Mouse (Mus musculus) lung, adult 2 months (tissue): ENCODE measurements around the gene Nlk.

Experiments used
- CTCF ChIP-seq: fragments of 200-500 bp; IDR thresholded peaks from 2 replicates; pipeline ENCODE4 v1.5.1; 2011; ENCODE audit warnings: mild to moderate bottlenecking, low read length, control low read depth; ENCODE audit not compliant: insufficient read depth
- POLR2A ChIP-seq: fragments of 200-500 bp; IDR thresholded peaks from 2 replicates; pipeline ENCODE4 v1.6.1; 2011; ENCODE audit warnings: low read depth, mild to moderate bottlenecking, control low read depth, low read length, borderline replicate concordance; ENCODE audit errors: extremely low read depth

- TF ChIP-seq CTCF (no peak), POLR2A (no peak)
These were observed 149.3 kb downstream of the Nlk start for GRCm38 (mm10) chr11:78547718-78548460.
